Mouse (Mus musculus) spleen, postnatal 4 days (tissue): Measurements from ENCODE around the gene Il1r1.

Experiments
- DNase-seq, 2 experiments: peaks; one replicate each; pipeline ENCODE4 v3.0.0; 2022; ENCODE audit warnings: low spot score in 2 of 2

Il1r1 gene

GRCm38 (mm10) chr1:40317657-40318056 lies 92.8 kb downstream of the Il1r1 start:
- DNase-seq: no peak

- no peak for DNase-seq
Observed at GRCm38 (mm10) chr1:40321824-40322223, 96.9 kb downstream of the Il1r1 start.

- no peak for DNase-seq
Observed at GRCm38 (mm10) chr1:40322543-40322942, 97.7 kb downstream of the Il1r1 start.

- no peak for DNase-seq
Observed at GRCm38 (mm10) chr1:40324457-40324856, 99.6 kb downstream of the Il1r1 start, which contains the start of gene Il1rl2. Gene Il1rl2 (plus strand): TSS chr1:40324610.

GRCm38 (mm10) chr1:40324955-40325702 lies 100.2 kb downstream of the Il1r1 start:
- DNase-seq: no peak

GRCm38 (mm10) chr1:40325711-40326327 lies 100.9 kb downstream of the Il1r1 start:
- no peak for DNase-seq

- no peak for DNase-seq
Observed at GRCm38 (mm10) chr1:40327604-40328003, 102.7 kb downstream of the Il1r1 start.

GRCm38 (mm10) chr1:40329526-40329925 lies 104.6 kb downstream of the Il1r1 start:
- DNase-seq: no peak

- no peak for DNase-seq
Observed at GRCm38 (mm10) chr1:40330181-40330580, 105.3 kb downstream of the Il1r1 start.

- DNase-seq: no peak
Observed at GRCm38 (mm10) chr1:40339346-40339745, 114.5 kb downstream of the Il1r1 start.

GRCm38 (mm10) chr1:40340102-40340501 lies 115.2 kb downstream of the Il1r1 start:
- no peak for DNase-seq

- DNase-seq: no peak
Observed at GRCm38 (mm10) chr1:40352158-40352903, 127.5 kb downstream of the Il1r1 start.

GRCm38 (mm10) chr1:40352904-40353286 lies 128.0 kb downstream of the Il1r1 start:
- DNase-seq: no peak

- peak in 1 of 2 experiments; percentile 40 for DNase-seq
Observed at GRCm38 (mm10) chr1:40354665-40355064, 129.8 kb downstream of the Il1r1 start.

GRCm38 (mm10) chr1:40355431-40355843 lies 130.6 kb downstream of the Il1r1 start:
- no peak for DNase-seq

- DNase-seq: no peak
Observed at GRCm38 (mm10) chr1:40355904-40356521, 131.1 kb downstream of the Il1r1 start.

- no peak for DNase-seq
Observed at GRCm38 (mm10) chr1:40357921-40358320, 133.0 kb downstream of the Il1r1 start.

GRCm38 (mm10) chr1:40358351-40358750 lies 133.5 kb downstream of the Il1r1 start:
- peak in 1 of 2 experiments; percentile 41 for DNase-seq

GRCm38 (mm10) chr1:40358771-40359181 lies 133.9 kb downstream of the Il1r1 start:
- peak in 1 of 2 experiments; percentile 54 for DNase-seq

GRCm38 (mm10) chr1:40359731-40360130 lies 134.9 kb downstream of the Il1r1 start:
- DNase-seq: no peak

GRCm38 (mm10) chr1:40360969-40361368 lies 136.1 kb downstream of the Il1r1 start:
- no peak for DNase-seq

- no peak for DNase-seq
Observed at GRCm38 (mm10) chr1:40361596-40361995, 136.7 kb downstream of the Il1r1 start.
